Comparison of ENCODE assay signal across 8 mouse cellular contexts in the genomic region with DNA sequence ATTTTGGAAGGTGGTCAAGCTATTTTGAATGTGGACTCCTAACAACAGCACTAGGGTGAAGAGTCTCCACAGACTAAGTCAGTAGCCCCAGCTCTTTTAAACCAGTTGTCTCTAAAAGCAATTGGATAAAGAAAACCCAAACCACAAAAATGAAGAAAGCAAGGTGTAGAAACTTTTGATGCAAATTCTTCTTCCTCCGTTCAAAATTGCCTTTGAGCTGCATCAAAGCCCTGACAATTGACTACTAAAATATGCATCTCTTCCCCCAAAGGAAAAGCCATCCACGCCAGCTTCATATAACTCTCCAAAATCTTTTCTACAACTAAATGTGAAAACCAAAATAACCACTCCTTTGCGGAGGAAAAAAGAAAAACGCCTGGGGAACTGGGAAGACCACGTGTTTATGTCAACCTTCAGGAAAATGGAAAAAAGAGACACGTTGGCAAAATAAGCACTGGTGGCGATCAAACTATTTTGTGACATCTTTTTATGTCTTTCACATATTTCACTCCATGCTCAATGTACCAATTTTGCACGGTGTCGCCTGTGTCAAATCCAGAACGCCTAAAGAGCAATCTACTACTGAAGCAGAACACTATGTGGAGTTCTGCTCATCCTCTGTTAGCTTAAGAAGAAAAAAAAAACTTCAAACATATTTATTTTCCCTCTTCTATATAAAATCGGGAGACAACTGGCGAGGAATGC. TPM values are rescaled to one million over a fixed set of nuclear protein-coding genes. Genes with fewer than 3 reads are reported as not detected.
DNase-seq lines count a peak whose midpoint lies in the region; ATAC-seq and TF ChIP-seq lines count a peak whose summit lies in the region.

No protein-coding gene starts in this region.

- no peaks in the 10 kb centered on the region for H3K4me1 ChIP-seq in kidney, postnatal 0 days (replicated peaks; ENCODE audit: insufficient read depth, low read length)
- H3K4me1 ChIP-seq in brown adipose tissue, adult 24 weeks (ENCODE audit: control insufficient read depth, insufficient read depth, insufficient read length, low read length), result no peaks in the 10 kb centered on the region
- H3K4me1 ChIP-seq in hindbrain, embryonic 12.5 days, result peaks cover 17% of the 10 kb centered on the region
- H3K4me1 ChIP-seq in midbrain, embryonic 15.5 days, result peaks cover 26% of the 10 kb centered on the region

- H3K9me3 ChIP-seq in kidney, postnatal 0 days (replicated peaks; ENCODE audit: low read length), result no peaks in the 10 kb centered on the region
- H3K9me3 ChIP-seq in hindbrain, embryonic 12.5 days (replicated peaks), result no peaks in the 10 kb centered on the region
- no peaks in the 10 kb centered on the region for H3K9me3 ChIP-seq in midbrain, embryonic 15.5 days

- TF ChIP-seq CTCF in kidney, postnatal 0 days (IDR thresholded peaks at IDR 0.05; ENCODE audit: low read depth), result no peak

- peak overlapping the region; percentile 98 for H3K4me2 ChIP-seq in kidney, postnatal 0 days (ENCODE audit: low read length)
- H3K4me2 ChIP-seq in hindbrain, embryonic 12.5 days (replicated peaks), result peak overlapping the region; percentile 67
- H3K4me2 ChIP-seq in midbrain, embryonic 15.5 days, result peak overlapping the region; percentile 65

- WGBS in kidney, postnatal 0 days, result 9% methylated on average over 12 of the region's 12 CpGs
- WGBS in hindbrain, embryonic 12.5 days, result 8% methylated on average over 12 of the region's 12 CpGs
- 3% methylated on average over 12 of the region's 12 CpGs for WGBS in midbrain, embryonic 15.5 days

- ATAC-seq in kidney, postnatal 0 days (replicated peaks; ENCODE audit: low FRiP score, low read depth), result no peak
- ATAC-seq in hindbrain, embryonic 12.5 days (ENCODE audit: low FRiP score), result no peak
- no peak for ATAC-seq in midbrain, embryonic 15.5 days (replicated peaks)
- ATAC-seq in frontal cortex, adult (ENCODE audit: low TSS enrichment), result no peak

- H3K4me3 ChIP-seq in kidney, postnatal 0 days (replicated peaks; ENCODE audit: low read depth, low read length), result peak overlapping the region; percentile 87
- peak overlapping the region; percentile 87 for H3K4me3 ChIP-seq in brown adipose tissue, adult 24 weeks (ENCODE audit: insufficient read depth, low read depth, low read length)
- peak overlapping the region; percentile 82 for H3K4me3 ChIP-seq in hindbrain, embryonic 12.5 days
- peak overlapping the region; percentile 96 for H3K4me3 ChIP-seq in midbrain, embryonic 15.5 days

- no peaks in the 10 kb centered on the region for H3K36me3 ChIP-seq in kidney, postnatal 0 days (ENCODE audit: insufficient read depth, low read length)
- H3K36me3 ChIP-seq in hindbrain, embryonic 12.5 days, result no peaks in the 10 kb centered on the region
- H3K36me3 ChIP-seq in midbrain, embryonic 15.5 days (replicated peaks), result no peaks in the 10 kb centered on the region

- peak overlapping the region; percentile 90 for H3K9ac ChIP-seq in kidney, postnatal 0 days (ENCODE audit: low read depth, low read length)
- peak overlapping the region; percentile 91 for H3K9ac ChIP-seq in hindbrain, embryonic 12.5 days
- peak overlapping the region; percentile 97 for H3K9ac ChIP-seq in midbrain, embryonic 15.5 days

- no peak for DNase-seq in kidney, postnatal 0 days (ENCODE audit: low spot score)
- no peak for DNase-seq in kidney, postnatal 14 days
- DNase-seq in gastrocnemius, postnatal 4 days (ENCODE audit: low spot score in 2 of 2), result no peak
- DNase-seq in gastrocnemius, postnatal 10 days, result no peak

- H3K27ac ChIP-seq in kidney, postnatal 0 days, result peak overlapping the region; percentile 86
- 0 out of 2 replicates have a peak overlapping the region, but pooled peaks have one; percentile 0 for H3K27ac ChIP-seq in brown adipose tissue, adult 24 weeks (replicated peaks; ENCODE audit: low read depth, low read length)
- H3K27ac ChIP-seq in hindbrain, embryonic 12.5 days, result no peak overlapping the region
- H3K27ac ChIP-seq in midbrain, embryonic 15.5 days, result peak overlapping the region; percentile 95

- H3K27me3 ChIP-seq in kidney, postnatal 0 days (ENCODE audit: insufficient read depth, low read length), result no peaks in the 10 kb centered on the region
- H3K27me3 ChIP-seq in hindbrain, embryonic 12.5 days, result 0 out of 2 replicates have a peak, but pooled peaks cover 3% of the 10 kb centered on the region
- no peaks in the 10 kb centered on the region for H3K27me3 ChIP-seq in midbrain, embryonic 15.5 days (replicated peaks)

RNA-seq across cellular contexts. Expression of a gene that starts 1.8 kb away (rescaled TPM):
- polyA plus RNA-seq in kidney, postnatal 0 days (2015; fragmentation: Nextera tagmentation; extraction: Ambion mirVana), result 11.7 and 12.9 TPM in 2 replicates
- polyA plus RNA-seq in brown adipose tissue, adult 24 weeks (2012; ENCODE audit: insufficient read depth, insufficient read length, missing spikeins), result 1.4 and 2.2 TPM in 2 replicates
- polyA plus RNA-seq in hindbrain, embryonic 12.5 days (2016; fragmentation: Nextera tagmentation; extraction: Ambion mirVana), result 20.4 and 22.5 TPM in 2 replicates
- polyA plus RNA-seq in midbrain, embryonic 15.5 days (2015; fragmentation: Nextera tagmentation; extraction: Ambion mirVana), result 29.5 and 32.2 TPM in 2 replicates
- total RNA-seq in gastrocnemius, postnatal 4 days (2021), result 10 to 100 TPM; 19.6 to 22.2 TPM
- 10 to 100 TPM; 18.4 to 21.9 TPM for total RNA-seq in gastrocnemius, postnatal 10 days (2021)
